Mouse (Mus musculus) retina, postnatal 1 day (tissue): ENCODE results near the gene Lrch1.
A peak's percentile ranks its signal among the peaks of the same experiment; 100 is the strongest.

Experiments
- DNase-seq: peaks from one replicate; pipeline ENCODE4 v3.0.0-alpha.2; 2012

Gene Lrch1

DNA sequence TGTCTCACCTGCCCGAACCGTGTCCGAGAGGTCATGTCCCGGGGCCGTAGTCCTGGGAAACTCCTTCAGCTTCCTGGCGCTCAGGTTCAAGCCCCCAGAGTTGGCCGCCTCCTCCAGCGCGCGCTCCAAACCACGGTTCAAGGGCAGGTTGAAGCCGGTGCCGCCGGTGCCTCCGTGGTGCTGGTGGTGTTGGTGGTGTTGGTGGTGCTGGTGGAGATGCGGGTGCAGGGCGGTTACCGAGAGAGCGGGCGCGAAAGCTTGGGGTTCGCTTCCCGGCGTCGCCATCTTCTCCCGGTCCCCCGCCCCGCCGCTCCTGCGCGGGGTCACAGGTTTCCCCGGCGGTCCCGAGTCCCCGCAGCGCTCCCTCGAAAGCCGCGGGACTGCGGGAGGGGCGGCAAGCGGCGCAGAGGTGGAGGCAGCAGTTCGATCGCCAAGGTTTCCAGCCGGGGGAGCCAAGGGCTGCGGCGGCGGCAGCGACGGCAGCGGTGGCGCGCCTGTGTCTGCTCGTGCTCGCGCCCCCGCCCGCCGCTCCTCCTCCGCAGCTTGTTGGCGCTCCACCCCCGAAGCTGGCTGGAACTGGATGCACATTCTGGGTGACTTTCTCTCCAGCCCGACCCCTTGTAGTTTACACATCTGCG, at the start of gene Lrch1:
TSS of gene Lrch1 (minus strand) at position 501 of the 638 bp plus-strand sequence.
- peak; percentile 84 for DNase-seq

DNA sequence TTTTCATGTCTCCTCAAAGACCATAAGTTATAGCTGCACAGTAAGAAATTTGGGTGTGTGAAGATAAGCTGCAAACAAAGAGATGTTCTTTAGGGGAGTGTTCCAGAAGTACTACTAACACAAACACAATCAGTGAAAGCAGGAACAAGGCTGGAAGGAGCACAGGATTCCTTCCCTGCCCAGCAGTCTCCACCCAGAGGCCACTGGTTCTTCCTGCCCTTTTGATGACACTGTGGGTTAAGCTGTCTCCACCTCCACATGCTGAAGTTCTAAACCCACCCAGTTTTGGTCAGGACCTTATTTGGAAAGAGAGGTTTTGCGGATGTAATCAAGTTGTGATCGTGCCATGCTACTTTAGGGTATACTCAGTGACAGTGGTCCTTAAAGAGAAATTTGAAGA, 49.4 kb upstream of the Lrch1 start:
- no peak for DNase-seq

DNA sequence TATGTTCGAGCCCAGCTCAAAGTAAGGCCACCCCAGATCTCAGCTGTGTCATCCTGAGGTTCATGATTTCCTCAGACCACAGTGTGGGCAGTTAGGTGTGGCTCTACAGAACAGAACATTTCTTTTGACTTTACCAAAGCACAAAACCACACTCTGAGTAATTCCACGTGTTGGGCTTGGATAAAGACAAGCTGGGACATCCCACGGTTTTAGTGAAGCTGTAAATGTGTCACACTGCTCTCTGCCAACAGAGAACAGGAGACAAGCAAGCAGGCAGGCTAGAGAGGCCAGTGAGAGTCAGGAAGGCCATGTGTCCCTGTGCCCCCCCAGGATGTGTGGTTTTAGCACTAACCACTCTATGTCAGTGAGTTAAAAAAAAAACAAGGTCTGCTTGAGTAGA, 48.9 kb upstream of the Lrch1 start:
- DNase-seq, result no peak

DNA sequence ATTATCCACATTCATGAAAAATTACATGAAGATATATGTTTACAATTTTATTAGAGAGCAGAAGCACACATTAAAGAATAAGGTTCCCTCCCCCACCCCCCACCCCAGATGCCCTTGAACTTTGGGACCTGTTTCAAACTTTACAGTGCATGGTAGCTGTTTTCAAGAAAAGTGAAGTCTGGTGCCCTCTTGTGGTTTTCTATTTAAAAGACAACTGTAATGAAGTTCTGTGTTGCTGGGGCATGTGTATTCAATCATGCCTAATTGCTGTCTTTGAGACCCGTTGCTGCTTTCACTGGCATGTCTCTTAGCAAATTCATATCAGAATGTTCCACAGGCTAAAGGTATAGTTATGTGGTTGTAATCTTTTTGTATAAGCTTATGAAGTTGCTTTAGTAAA, 42.8 kb upstream of the Lrch1 start:
- peak; percentile 81 for DNase-seq

DNA sequence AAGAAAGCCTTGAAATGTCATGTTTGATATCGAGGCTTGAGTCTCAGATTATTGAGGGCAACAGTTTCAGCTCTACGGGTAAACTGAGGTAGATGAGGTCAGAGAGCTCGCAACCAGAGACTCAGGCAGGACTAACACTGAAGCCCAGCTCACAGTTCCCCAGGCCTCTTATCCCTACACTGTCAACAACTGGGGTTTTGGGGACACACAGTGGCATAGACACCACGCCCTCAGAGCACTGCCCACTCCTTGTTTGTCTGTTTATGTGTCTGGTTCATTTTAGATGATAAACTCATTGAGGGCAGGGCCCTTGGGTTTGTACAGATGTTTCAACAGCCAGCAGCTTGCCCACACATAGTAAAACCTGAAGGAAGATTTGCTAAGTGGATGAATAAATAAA, 42.2 kb upstream of the Lrch1 start:
- no peak for DNase-seq

DNA sequence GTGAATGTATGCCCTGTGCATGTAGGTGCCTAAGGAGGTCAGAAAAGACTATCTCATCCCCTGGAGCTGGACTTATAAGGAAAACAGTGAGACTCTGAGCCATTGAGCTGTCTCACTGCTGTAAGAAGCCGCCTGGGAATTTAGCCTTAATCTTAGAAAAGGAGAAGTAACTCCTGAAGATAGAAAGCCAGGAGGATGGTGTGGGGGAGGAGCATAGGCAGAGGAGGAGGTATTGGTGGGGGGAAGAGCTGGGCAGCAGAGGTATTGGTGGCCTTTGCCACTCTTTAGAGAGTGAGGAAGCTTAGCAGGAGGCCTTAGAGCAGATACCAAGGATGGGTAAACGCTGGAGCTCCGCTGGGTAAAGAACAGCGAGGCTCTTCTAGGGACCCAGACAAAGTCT, 41.6 kb upstream of the Lrch1 start:
- DNase-seq, result no peak

DNA sequence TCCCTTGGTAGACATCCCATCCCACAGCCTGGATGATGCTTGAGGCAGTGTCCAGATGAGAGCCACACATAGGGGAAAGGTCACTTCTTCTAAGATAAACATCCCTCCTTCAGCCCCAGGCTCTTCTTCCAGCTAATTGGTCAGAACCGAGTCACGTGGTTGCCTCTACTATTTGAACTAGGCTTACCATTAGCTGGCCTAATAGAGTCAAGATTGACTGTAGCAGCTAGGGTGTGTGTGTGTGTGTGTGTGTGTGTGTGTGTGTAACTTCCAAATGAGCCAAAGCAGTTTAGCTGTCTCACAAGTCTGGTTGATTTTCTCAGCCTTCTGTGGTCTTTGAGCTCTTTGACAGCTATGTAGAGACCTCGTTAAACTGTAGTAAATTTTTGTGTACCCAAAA, 38.9 kb upstream of the Lrch1 start:
- no peak for DNase-seq

DNA sequence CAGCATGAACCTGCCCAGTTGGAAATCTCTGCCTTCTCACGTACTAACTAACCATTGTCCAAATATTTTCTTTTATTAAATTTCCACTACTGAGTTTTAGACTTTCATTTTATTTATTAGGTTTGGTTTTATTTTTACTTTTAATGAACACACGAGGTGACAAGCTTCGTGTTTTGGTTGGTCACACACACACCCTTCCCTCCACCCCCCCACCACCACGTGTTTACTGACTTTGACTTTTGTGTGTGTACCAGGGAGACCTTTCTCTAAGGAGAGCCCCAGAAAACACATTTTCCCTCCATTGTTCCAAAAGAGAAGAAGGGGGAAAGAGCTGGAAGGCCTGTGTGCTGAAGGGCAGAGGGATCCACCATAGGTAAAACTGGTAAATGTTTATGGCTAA, 38.0 kb upstream of the Lrch1 start:
- DNase-seq, result no peak

DNA sequence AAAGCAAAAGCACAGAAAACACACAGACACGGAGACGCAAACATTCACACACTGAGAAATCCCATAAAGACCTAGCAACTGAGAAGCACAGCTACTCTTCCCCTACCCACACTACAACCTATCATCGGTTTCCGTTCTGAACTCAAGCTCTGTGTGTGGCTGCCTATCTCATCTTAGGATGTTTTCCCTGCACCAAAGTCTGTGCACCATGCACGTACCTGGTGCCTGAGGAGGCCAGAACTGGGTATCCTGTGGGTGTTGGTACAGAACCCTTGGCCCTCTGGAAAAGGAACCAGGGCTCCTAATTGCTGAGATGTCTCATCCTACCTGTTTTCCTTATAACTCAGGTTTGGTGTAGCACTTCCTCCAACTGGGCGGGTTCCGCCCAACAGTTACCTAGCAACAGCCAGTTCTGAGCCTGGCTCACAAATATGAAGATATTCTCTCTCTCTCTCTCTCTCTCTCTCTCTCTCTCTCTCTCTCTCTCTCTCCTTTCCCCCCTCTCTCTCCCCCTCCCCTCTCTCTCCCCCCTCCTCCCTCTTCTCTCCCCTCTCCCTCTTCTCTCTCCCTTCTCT, 37.2 kb upstream of the Lrch1 start:
- no peak for DNase-seq

DNA sequence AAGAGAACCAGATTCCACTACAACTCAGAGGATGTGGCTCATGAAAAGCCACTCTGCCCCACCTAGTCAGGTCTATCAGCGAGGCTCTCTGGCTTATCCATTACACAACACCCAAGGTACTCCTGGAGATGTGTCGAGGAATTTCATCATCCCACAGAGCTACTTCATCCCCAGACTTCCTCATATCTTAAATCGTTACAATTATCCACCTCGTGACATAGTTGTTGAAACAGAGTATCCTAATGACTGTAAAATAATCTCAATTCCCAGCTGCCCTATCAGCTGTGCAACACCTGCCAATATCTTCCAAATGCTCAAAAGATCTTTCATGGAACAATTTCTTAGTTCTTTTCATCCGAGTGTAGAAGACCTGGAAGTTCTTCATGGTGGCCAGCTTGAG, 35.4 kb upstream of the Lrch1 start:
- DNase-seq, result no peak

DNA sequence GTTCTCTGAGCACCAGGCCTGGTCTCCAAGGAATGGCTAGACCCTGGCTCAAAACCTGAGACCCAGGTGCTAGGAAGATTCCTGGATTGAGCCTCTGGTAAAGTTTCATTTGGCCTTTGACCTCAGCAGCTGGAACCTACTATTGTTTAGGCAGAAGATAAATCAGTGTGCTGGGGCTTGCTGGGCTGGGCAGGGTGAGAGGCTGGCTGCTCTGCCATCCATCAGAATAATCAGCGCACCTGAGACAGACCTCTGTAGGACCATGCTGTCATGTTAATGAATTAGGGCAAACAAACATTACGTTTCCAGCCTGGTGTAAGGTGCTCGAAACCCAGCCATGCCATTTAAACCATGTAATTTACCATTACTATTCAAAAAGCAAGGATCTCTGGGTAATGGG, 33.3 kb upstream of the Lrch1 start:
- no peak for DNase-seq

DNA sequence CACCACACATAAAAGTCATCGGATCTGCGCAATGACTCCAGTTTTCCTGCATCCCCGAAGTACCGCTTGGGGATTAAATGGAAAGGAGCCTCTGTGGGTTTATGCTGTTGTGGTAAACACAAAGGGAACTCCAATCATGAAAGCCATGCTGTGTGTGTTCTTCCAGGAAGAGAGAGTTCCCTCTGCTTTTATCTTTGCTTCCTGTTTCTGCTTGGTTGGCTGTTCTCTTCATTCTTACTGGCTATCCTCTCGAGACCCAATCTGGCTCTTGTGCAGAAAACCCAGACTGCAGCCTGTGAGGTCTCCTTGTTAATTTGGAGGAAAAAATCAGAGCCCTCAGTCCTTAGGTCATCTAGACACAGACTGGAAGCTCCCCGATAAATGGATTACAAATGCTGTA, 29.3 kb upstream of the Lrch1 start:
- DNase-seq, result no peak

DNA sequence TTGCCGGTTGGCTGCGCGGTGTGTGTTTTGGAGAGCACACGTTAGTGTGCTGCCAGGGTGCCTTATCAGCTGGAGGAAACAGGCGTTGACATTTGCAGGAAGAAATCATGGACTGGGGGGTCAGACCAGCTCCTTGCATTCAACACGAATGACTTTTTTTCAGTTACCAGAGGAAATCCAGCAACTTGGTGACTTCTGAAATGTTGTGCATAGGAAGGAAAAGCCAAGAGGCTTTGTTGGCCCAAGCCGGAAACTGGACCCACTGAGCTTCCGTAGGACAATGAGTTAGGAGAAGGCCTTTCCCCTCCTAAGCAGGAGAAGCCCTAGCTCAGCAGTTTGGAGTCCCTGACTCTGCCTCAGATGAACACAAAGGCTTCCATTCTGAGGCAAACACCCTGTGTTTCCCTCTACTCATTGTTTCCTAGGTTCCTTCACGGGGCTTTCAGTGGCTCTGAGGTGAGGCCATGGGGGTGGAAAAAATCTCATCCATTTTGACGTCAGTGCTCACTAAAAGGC, 26.5 kb upstream of the Lrch1 start:
- DNase-seq, result no peak

DNA sequence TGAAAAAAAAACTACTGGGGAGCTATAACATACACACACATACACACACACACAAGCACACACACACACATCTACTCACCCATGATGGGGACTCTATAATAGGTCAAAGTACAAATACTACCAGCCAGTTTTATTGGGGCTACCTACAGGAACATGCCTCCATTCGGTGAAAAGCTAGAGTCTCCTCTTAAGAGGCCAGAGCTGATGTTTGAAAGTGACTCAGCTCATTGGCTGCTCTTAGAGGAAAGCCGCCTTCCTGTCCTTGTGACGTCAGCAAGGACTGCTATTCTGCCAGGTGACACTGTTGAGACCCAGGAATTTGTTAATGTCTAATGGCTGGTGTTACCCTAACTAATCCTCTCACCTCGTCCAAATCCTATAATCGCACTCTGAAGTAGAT, 25.0 kb upstream of the Lrch1 start:
- DNase-seq, result no peak

DNA sequence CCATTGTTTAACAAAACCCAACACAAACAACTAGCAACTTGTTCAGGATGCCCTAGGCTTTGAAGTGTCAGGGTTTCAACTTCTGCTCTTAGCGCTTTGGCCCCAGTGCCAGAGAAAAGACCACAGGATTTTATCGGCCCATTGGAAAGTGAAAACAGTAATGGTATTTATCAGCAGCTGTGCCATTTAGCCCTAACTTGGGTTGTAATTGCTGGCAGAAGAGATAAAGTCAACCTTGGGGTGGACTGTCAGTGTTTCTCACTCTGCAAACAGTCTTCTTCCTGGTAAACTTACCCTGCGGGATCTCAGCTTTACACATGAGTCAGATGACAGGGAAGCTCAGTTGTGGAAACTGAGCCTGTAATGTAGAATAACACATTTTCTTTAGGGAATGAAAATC, 24.5 kb upstream of the Lrch1 start:
- DNase-seq, result no peak

DNA sequence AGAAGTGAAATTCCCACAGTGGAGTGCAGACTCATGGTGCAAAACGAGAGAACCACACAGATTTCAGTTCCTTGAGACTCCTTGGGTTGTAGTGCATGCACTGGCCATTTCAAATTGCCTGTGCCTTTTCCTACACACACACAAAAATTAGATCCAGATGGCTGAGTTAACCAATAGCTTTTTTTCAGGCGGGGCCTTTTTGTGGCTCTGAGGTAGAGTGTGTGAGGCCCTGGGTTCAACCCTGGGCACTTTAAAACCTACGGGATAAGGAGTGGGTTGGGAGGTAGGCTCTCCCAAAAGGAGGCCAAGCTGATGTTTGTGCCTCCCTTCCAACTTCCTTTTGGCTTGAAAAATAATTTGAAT, 15.7 kb upstream of the Lrch1 start:
- DNase-seq, result no peak

DNA sequence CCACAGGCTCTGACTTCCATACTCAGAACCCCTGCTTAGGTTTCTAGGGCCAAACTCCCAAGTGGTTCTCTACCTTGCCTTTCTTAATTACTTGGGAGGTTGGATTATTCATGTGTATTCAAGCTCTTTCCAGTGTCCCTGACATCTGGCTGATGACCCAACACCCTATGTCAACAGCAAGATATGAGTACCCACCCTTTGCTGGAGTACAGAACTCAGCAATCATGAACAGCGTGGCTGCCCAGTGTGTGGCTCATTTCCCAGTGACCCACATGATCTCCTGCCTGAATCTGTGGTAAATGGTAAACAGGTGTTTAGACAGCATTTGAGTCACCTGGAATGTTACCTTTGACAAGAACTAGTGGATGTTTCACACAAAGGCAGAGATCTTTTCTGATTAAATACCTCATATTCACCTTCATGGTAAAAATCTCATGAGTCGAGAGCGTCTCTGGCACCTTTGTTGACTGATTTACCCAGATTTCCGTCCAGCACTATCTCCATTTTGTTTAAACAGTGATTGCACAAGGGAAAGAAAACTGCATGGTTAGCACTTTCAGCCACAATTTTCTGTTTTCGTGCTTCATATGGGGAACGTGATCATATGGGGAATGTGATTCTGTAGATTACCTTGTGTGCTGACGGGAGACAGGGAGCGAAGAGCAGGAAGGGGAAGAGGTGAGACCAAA, 15.2 kb upstream of the Lrch1 start:
- no peak for DNase-seq

DNA sequence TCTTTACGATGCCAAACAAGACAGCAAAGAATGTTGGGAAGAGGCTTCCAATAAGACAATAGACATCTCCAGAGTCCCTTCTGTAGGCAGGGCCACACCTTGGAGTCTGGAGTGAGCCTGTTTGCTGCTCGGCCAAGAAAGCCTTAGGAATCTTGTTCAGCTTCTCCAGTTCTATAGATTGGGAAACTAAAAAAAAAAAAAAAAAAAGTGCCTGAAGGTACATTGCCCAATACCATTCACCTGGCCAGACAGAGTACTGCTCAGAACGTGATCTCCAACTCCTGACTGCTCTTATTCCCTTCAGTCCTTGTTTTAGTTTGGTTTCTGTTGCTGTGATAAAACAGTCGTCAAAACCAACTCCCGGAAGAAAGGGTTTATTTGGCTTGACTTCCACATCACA, 12.9 kb upstream of the Lrch1 start:
- DNase-seq, result no peak

DNA sequence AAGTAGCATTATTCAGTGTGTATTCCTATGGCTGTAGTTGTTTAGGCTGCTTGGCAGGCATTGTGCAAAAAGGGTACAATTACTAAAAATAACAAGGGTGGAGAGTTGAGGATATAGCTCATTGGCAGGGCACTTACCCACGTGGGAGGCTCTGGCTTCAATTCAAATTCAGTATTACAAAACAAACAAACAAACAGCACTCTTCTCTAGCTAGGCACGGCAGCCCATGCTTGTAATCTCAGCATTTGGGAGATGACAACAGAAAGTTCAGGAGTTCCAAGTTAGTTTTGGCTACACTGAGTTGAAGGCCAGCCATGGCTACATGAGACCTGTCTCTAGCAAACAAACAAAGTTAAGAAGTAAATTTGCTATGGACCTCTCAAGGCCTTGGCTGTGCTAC, 9.0 kb upstream of the Lrch1 start:
- DNase-seq, result no peak

DNA sequence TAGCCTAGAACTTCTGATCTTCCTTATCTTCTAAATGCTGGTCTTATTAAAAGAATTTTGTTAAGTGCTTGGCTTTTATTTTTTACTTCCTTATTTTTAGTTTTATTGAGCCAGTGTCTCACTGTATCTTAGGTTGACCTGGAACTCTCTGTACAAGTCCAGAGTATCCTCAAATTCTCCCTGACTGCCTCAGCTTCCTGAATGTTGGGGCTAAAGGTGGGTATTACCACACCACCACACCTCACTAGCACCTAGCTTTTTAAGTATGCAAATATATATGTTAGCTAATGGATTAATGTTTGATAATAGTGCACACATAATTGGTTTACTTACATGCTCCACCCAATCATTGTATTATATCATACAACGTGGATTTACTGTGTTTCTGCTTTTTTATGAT, 8.6 kb upstream of the Lrch1 start:
- DNase-seq, result no peak

DNA sequence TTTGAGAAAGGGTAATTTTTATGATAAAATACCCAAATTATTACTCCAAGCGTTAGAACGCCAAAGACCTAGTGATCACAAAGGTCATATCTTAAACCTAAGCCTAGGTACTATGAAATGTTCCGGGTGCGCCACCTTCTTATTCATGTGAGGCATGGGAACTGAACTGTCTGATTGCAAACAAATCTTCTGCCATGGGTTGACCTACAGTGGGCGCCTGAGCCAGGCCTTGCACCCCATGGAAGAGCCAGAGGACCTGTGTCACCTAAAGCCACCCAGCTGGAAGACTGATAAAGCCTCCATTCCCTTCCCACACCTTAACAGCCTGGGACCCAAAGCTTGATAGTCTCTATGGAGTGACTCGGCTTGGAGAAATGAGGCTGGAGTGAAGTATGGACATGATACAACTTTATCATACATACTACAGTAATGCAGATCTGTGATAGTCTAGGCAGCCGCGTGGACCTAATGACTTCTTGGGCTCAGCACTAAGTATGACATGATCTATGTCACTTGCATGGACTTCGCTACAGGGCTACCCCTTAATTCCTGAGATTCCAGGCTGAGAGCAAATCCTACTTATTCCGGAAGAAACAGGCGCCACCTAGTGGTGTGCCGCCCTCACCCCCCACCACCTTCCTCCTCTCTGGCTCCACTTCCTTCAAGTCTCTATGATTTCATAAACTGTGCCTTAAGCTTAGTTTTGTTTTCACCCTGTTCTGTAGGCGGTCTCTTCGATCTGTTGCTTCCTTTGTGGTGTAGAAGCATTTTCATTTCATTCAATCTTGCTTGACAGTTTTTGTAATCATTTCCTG, 957 bp upstream of the Lrch1 start:
- peak; percentile 66 for DNase-seq

DNA sequence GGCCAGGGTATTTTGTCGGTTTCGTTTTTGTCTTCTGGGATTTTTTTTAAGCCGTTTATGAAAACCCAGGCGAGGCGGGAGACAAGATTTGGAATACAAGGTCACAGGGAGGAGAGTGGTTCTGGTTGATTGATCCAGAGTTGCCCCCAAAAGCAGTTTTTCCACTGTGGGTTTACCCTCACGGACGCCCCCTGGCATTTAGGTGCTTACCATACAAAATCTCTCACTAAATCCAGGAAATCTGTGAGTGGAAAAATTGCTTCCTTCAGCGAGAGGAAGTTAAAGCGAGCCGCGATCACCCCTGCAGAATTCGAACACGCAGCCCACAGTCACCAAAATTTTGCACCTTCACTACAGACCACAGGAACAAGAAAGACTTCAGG, 329 bp upstream of the Lrch1 start:
- no peak for DNase-seq

DNA sequence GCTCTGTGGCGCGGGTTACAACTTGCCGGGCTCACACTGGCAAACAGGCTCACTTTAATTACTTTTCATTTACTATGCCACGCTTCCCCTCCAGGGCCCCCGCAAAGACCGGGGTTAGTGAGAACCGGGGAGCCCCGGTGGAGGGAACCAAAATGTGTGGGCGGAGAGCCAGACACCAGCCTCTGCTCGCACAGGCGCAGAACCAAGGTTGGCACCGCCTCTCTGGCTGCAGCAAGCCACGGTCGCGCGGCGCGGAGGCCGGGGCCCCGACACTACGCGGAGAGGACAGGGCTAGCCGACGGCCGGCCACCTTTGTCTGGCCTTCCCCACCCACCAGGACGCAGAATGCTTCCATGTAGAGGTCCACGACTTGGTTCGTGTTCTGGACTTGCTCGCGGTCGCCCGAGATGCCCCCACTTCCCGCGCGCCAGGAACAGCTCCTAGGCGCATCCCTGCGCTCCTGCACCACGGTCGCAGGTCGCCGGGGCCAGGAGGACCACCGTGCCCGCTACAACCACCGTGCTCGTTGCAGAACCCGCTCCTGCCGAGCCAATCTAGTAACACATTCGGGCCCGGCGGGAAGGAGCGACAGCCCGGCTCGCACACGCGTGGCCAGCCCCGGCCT, 813 bp downstream of the Lrch1 start:
- DNase-seq, result peak; percentile 78
